Mouse (Mus musculus): ENCODE measurements around the gene Mup22. TPM values are rescaled to one million over a fixed set of nuclear protein-coding genes. Genes with fewer than 3 reads are reported as not detected.

Mup22 gene
- polyA plus RNA-seq (2015; fragmentation: Nextera tagmentation; extraction: Ambion mirVana) = not detected in 2 replicates

DNA sequence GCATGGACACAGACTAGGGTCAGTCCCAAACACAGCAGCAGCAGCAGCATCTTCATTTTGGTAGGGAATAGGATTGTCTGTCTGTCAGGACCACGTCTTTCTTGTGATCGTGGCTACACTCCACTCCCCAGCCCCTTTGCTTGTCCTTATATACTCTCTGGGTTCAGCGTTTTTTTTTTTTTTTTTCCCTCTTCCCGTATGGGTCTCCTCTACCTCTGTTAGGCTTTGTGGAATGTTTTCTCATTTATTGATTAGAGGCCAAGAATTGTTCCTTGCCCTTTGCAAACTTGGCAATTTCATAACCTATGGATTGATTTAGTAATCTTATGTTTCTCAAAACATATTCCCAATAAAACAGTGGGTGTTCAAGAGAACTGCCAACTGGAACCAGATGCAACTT is at the start of gene Mup22:
Gene Mup22 (minus strand): TSS at position 101 of the 400 bp plus-strand sequence.

Other genes starting within 250 kb of the Mup22 start
- gene Mup10, start 239.3 kb downstream of the Mup22 start, polyA plus RNA-seq (2015; fragmentation: Nextera tagmentation; extraction: Ambion mirVana) = not detected in 2 replicates
- not detected in 2 replicates for gene Mup11, start 159.1 kb downstream of the Mup22 start, polyA plus RNA-seq (2015; fragmentation: Nextera tagmentation; extraction: Ambion mirVana)
- gene Mup12, start 80.1 kb downstream of the Mup22 start, polyA plus RNA-seq (2015; fragmentation: Nextera tagmentation; extraction: Ambion mirVana) = not detected in 2 replicates

All from adrenal gland, postnatal 0 days (tissue).